Mouse (Mus musculus) hindbrain, embryonic 13.5 days (tissue): Measurements from ENCODE around the gene Kif18b. TPM values are rescaled to one million over a fixed set of nuclear protein-coding genes. Genes with fewer than 3 reads are reported as not detected.

Source experiments
- ATAC-seq: fragments of 200-750 bp; cut with Nextera tagmentation; 2 replicates; pipeline ENCODE4 v1.8.0; 2017; ENCODE audit warnings: moderate TSS enrichment; ENCODE audit not compliant: low FRiP score
- H3K27ac ChIP-seq: fragments of 300-500 bp; sonication (generic); 2 replicates; pipeline ENCODE4 v1.5.1; 2015; ENCODE audit warnings: inconsistent platforms, mild to moderate bottlenecking, moderate library complexity
- H3K27me3 ChIP-seq: fragments of 300-500 bp; sonication (generic); 2 replicates; pipeline ENCODE4 v1.6.1; 2015; ENCODE audit warnings: mild to moderate bottlenecking, inconsistent platforms
- H3K36me3 ChIP-seq: fragments of 300-500 bp; sonication (generic); 2 replicates; pipeline ENCODE4 v1.6.1; 2015; ENCODE audit warnings: mild to moderate bottlenecking, inconsistent platforms
- H3K4me1 ChIP-seq: fragments of 300-500 bp; sonication (generic); replicated peaks from 2 replicates; pipeline ENCODE4 v1.6.1; 2015; ENCODE audit warnings: inconsistent platforms
- H3K4me2 ChIP-seq: fragments of 300-500 bp; sonication (generic); 2 replicates; pipeline ENCODE4 v1.6.1; 2015; ENCODE audit warnings: inconsistent platforms, mild to moderate bottlenecking, moderate library complexity
- H3K4me3 ChIP-seq: fragments of 300-500 bp; sonication (generic); 2 replicates; pipeline ENCODE4 v1.5.1; 2015; ENCODE audit warnings: mild to moderate bottlenecking, inconsistent platforms
- H3K9ac ChIP-seq: fragments of 300-500 bp; sonication (generic); 2 replicates; pipeline ENCODE4 v1.6.1; 2015; ENCODE audit warnings: mild to moderate bottlenecking, inconsistent platforms
- H3K9me3 ChIP-seq: fragments of 300-500 bp; sonication (generic); 2 replicates; pipeline ENCODE4 v1.6.1; 2016; ENCODE audit warnings: inconsistent platforms
- WGBS: fragments of 180-500 bp; shearing (Covaris S2); methylation state at CpG from one replicate; pipeline ENCODE4 v1.1.7; 2015; 5-methylcytosine and 5-hydroxymethylcytosine counted together
- polyA plus RNA-seq: library from polyadenylated mRNA; unstranded; fragments of >200 nt; fragmentation: Nextera tagmentation; extraction: Ambion mirVana; gene quantifications from 2 replicates; pipeline ENCODE4 v1.2.1, GENCODE M21; 2015

Gene Kif18b
- polyA plus RNA-seq, 1 experiment from 2014 or later = 2.4 TPM

DNA sequence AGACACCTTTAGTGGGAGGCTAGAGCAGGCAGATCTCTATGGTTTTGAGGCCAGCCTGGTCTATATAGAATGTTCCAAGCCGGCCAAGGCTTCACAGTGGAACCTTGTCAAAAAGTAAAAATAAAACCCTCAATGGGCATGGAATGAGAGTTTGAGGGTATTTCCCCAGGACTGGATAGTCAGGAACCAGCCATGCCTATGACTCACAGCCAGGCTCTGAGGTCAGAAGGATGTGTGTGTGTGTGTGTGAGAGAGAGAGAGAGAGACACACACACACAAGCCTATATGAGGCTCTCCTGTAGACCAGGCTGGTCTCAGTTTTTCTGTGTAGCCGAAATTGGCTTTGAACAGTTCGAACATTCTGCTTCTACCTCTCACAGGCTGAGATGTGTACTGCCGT lies 30.2 kb downstream of the Kif18b start:
- Histone ChIP-seq H3K4me3 (no peak overlapping the region), H3K4me1 (peaks cover 20% of the 10 kb centered on the region), H3K9me3 (no peaks in the 10 kb centered on the region), H3K27me3 (peaks cover 91% of the 10 kb centered on the region), H3K36me3 (no peaks in the 10 kb centered on the region), H3K9ac (no peak overlapping the region), H3K27ac (no peak overlapping the region), H3K4me2 (no peak overlapping the region)
- no peak for ATAC-seq
- 90% methylated on average over 4 of the region's 4 CpGs for WGBS

DNA sequence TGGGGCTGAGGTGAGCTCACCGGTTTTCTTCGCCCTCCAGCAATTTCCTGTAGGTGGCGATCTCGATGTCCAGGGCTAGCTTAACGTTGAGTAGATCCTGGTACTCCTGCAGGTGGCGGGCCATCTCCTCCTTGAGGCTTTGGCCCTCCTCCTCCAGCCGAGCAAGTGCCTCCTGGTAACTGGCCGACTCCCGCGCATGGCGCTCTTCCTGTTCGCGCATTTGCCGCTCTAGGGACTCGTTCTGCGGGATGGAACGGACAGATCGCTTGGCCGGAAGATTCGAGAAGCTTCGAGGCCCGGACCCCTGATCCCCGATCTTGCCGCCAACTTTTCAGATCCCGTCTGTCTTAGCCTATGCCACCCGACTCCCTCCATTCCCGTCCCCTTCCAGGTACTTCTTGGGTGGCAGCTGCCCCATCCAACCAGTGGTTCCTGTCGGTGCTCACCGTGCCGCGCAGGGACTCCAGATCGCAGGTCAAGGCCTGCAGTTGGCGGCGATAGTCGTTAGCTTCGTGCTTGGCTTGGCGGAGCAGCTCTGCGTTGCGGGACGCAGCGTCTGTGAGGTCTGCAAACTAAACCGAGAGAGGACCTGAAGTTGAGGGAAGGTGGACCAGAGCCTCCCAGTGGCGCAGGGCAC lies 31.8 kb downstream of the Kif18b start:
- ATAC-seq = no peak
- Histone ChIP-seq H3K27me3 (peaks cover 87% of the 10 kb centered on the region), H3K36me3 (no peaks in the 10 kb centered on the region), H3K4me1 (peaks cover 18% of the 10 kb centered on the region), H3K9ac (peak overlapping the region; percentile 43), H3K4me3 (peak overlapping the region; percentile 25), H3K9me3 (no peaks in the 10 kb centered on the region), H3K4me2 (peak overlapping the region; percentile 40), H3K27ac (no peak overlapping the region)
- 4% methylated on average over 42 of the region's 43 CpGs for WGBS

DNA sequence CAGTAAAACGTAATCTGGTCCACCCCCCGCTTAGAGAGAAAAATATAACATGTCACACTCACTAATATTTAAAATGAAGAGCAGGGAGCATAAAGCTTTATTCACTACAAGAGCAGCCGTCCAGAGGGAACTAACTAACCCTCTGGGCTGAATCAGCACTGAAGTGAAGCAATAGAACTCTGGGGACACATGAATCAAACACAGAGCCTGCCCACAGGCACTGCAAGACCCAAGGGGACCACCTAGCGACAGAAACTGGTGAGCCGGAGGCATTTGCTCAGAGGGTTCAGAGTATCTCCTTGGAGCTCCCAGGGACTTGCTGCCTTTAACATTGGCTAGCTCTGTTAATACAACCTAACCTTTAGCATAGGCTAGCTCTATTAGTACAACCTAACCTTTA lies 34.8 kb downstream of the Kif18b start:
- Histone ChIP-seq H3K4me1 (peaks cover 14% of the 10 kb centered on the region), H3K27me3 (peaks cover 75% of the 10 kb centered on the region), H3K9me3 (no peaks in the 10 kb centered on the region), H3K4me2 (no peak overlapping the region), H3K9ac (no peak overlapping the region), H3K27ac (no peak overlapping the region), H3K36me3 (no peaks in the 10 kb centered on the region), H3K4me3 (no peak overlapping the region)
- ATAC-seq = no peak
- WGBS = 62% methylated on average over 5 of the region's 5 CpGs

DNA sequence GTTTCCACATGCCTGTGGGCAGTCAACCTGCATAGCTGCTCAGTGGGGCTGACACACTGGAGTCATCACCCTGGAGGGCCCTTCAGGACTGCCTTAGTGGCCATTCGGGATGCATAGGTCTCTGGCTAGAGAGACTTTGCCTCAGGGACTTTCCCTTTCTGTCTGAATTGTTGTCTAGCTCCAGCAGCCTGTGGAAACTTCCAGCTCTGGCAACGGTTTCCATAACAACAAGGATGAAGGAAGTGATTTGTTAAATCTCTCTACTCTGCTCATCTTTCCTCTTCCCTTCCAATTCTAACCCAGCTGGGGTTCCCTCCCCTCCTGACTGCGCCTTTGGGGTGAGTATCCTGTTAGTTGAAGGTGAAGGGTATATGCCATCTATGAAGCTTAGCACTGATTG lies 36.8 kb downstream of the Kif18b start:
- Histone ChIP-seq H3K9me3 (no peaks in the 10 kb centered on the region), H3K27me3 (peaks cover 65% of the 10 kb centered on the region), H3K36me3 (no peaks in the 10 kb centered on the region), H3K27ac (no peak overlapping the region), H3K4me1 (peaks cover 8% of the 10 kb centered on the region), H3K4me3 (no peak overlapping the region), H3K4me2 (no peak overlapping the region), H3K9ac (no peak overlapping the region)
- WGBS = 74% methylated on average over 3 of the region's 3 CpGs
- ATAC-seq = no peak

DNA sequence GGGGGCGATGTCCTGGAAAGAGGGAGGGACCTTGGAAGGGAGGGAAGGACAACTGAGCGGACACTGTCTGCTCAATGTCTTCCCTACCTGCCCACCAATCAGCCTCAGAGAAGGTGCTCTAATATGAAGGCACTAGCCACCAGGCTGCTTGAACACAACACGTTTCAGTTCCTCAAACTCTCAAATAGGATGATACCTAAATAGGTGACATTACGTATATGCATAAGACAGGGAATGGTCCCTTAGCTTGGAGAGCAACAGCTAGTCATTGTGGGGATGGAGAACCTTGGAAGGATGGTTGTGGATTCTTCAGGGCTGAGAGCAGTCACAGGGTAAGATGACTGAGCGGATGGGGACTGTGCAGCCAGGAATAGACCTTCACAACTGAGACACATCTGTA lies 37.5 kb downstream of the Kif18b start:
- WGBS = 87% methylated on average over 5 of the region's 5 CpGs
- H3K27ac ChIP-seq = no peak overlapping the region
- peaks cover 5% of the 10 kb centered on the region; the same call in 1 of the 2 replicates for H3K4me1 ChIP-seq
- H3K4me3 ChIP-seq = no peak overlapping the region
- no peaks in the 10 kb centered on the region for H3K36me3 ChIP-seq
- H3K4me2 ChIP-seq = no peak overlapping the region
- peaks cover 65% of the 10 kb centered on the region for H3K27me3 ChIP-seq
- no peak overlapping the region for H3K9ac ChIP-seq
- H3K9me3 ChIP-seq = no peaks in the 10 kb centered on the region
- no peak for ATAC-seq

DNA sequence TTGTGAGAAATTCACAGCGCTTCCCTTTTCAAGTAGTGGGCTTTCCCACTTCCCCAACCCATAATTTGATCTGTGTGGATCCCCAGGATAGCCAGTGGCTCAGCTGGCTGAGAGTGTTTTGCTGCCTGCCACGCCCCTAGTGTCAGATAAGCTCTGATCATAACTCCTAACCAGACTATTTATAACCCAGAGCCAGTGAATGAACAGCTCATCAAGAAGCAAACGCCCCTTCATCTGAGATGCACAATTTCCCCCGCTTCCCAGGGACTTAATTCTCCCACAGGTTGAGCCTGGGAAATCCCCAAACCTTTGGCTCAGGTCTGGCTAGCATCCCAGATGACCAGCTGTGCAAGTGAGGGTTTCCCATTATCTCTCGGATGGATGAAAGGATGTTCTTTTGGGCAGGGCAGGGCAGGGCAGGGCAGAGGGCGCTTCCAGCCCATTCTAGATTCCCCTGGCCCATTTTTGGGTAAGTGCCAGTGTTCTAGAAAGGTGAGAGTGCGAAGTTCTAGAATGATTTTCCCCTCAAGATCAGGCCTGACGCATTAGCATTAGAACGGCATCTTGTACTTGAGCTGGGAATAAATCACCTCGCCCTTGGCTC lies 40.2 kb downstream of the Kif18b start, which contains the start of gene Fam187a:
Gene Fam187a (plus strand): TSS at position 554 of the 604 bp plus-strand sequence.
- Histone ChIP-seq H3K4me2 (no peak within 1 kb of the TSS), H3K4me3 (no peak within 1 kb of the TSS), H3K9me3 (no peaks in the 10 kb centered on the region), H3K27me3 (peaks cover 47% of the 10 kb centered on the region), H3K36me3 (no peaks in the 10 kb centered on the region), H3K9ac (no peak within 1 kb of the TSS), H3K27ac (no peak within 1 kb of the TSS), H3K4me1 (peaks cover 17% of the 10 kb centered on the region)
- no peak for ATAC-seq
- 61% methylated on average over 10 of the region's 10 CpGs for WGBS

DNA sequence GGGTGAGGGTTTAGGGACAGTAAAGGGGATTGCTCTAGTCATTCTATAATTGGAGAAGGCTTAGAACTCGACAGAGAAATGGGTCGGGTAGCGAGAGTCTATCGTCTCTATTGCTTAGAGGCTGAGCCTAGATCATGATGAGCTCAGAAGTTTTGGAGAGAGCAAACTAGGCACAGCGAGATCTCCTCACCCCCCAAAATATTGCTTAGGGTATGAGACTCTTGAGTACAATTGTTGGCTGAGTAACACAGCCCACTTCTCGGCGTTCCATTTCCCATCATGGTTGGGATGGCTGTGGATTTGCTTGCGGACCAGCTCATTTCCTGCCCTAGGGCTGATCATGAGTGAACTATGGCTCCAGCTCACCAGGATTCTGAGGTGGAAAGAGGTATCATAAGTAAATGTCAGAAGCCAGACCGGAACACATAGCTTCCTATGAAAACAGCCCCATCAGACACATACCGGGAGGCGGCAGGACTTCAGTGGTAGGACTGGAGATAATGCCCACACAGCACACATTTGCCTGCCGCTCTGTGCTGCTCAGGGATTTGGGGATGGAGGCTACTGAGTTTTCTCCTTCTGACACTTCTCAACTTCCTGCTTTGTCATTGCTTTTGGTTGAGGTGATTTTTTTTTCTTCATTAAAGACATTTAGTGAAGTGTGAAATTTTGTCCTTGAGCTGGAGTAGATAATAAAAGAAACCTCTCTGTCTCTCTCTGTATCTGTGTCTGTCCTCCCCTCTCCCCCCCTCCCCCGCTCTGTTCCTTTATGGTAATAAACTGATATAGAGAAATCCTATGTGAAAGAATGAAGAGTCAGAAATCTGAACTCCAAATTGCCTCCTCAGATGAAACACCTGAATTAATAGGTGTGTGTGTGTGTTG lies 43.4 kb downstream of the Kif18b start:
- H3K36me3 ChIP-seq = peaks cover 13% of the 10 kb centered on the region
- peaks cover 24% of the 10 kb centered on the region for H3K27me3 ChIP-seq
- peak overlapping the region; percentile 80 for H3K4me2 ChIP-seq
- peak overlapping the region; percentile 89; the same call in 1 of the 2 replicates for H3K9ac ChIP-seq
- H3K9me3 ChIP-seq = no peaks in the 10 kb centered on the region
- 17% methylated on average over 13 of the region's 13 CpGs for WGBS
- peak overlapping the region; percentile 90 for H3K27ac ChIP-seq
- peak overlapping the region; percentile 77 for H3K4me3 ChIP-seq
- peak; percentile 41 for ATAC-seq
- peaks cover 24% of the 10 kb centered on the region for H3K4me1 ChIP-seq

DNA sequence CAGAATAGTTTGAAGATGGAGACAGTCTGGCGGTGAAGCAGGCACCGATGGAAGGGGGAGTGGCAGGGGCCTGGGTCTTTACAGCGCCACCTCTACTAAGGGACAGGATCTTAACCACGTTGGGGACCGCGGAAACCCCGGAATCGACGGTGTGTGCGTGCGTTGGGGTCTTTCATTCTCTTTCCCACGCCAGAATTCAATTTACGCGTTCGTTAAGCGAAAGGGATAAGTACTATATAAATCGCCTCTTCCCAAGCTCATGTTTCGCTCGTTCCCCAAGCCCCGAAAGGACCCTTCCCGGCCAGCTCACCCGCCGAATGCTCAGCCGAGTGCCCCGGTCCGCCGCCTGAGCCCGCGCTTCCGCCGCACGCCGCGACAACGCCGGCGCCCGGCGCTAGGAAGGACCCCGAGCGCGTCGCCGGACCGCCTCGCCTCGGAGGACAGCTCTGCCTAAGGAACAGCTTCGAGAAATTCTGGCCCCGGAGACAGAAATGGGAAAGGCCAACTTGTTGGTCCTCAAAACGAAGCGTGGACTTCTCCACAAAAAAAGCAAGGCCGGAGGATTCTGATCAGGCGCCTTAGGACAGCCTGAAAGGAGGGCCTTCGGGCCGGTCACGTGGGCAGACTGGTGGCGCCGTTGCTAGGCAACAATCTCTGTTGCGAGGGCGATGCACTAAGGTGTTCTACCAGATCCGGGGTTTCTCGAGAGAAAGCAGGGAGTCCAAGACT lies 44.2 kb downstream of the Kif18b start, which contains the start of the genes Eftud2 and Ccdc103:
Gene Eftud2 (minus strand): TSS at position 401 of the 729 bp plus-strand sequence.
Gene Ccdc103 (plus strand): TSS at position 620 of the 729 bp plus-strand sequence.
- peaks cover 24% of the 10 kb centered on the region for H3K4me1 ChIP-seq
- under 1% methylated on average over 62 of the region's 62 CpGs for WGBS
- H3K9ac ChIP-seq = peak within 1 kb of the TSS; percentile 89
- peaks cover 20% of the 10 kb centered on the region for H3K27me3 ChIP-seq
- peak within 1 kb of the TSS; percentile 77 for H3K4me3 ChIP-seq
- H3K9me3 ChIP-seq = no peaks in the 10 kb centered on the region
- H3K36me3 ChIP-seq = peaks cover 19% of the 10 kb centered on the region
- peak within 1 kb of the TSS; percentile 90 for H3K27ac ChIP-seq
- H3K4me2 ChIP-seq = peak within 1 kb of the TSS; percentile 80
- ATAC-seq = peak; percentile 92

DNA sequence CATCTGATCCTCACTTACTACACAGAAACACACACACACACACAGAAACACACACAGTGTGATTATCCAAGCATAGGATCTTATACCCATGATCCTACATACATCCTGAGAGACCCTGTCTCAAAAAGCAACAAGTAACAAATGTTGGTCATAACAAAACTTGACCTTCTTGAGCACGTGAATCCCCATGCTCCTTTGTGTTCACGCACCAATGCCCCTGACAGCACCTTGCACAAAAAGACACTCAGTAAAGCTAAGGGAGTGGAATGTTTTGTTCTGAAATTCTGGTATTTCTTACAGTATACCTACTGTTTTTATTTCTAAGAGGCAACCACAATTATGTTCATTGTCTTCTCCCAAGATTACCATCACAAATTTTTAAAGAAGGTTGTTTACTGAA lies 45.4 kb downstream of the Kif18b start:
- no peak overlapping the region; the same call in 1 of the 2 replicates for H3K9ac ChIP-seq
- peaks cover 24% of the 10 kb centered on the region for H3K4me1 ChIP-seq
- WGBS = 49% methylated on average over 2 of the region's 2 CpGs
- peak overlapping the region; percentile 77; the same call in 1 of the 2 replicates for H3K4me3 ChIP-seq
- no peak for ATAC-seq
- H3K27ac ChIP-seq = no peak overlapping the region
- H3K4me2 ChIP-seq = peak overlapping the region; percentile 80
- H3K27me3 ChIP-seq = peaks cover 18% of the 10 kb centered on the region
- H3K36me3 ChIP-seq = peaks cover 31% of the 10 kb centered on the region
- H3K9me3 ChIP-seq = no peaks in the 10 kb centered on the region

DNA sequence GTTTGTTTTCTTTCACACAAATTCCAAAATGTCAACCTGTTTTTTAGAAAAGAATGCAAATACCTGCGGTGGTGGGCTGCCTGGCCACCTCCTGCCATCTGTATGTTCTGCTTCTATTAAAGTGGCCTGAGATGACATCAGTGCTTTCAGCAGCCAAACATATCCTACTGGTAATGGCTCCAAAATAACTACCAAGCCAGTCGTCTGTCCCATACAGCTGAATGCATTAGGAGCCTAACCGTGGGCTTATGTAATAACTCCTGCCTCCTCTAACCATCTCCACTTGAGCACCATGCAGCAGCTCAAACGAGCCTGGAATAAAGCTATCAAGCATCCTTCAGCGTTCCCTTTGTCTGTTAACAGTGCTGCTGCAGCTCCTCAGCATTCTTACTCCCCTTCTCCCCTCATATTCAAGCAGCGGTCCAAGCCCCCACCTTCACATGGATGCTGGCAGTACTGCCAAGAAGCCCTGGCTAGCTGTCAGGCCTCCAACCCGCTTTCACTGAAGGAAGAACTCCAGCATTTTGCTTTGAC lies 50.1 kb downstream of the Kif18b start:
- Histone ChIP-seq H3K27me3 (no peaks in the 10 kb centered on the region), H3K4me1 (peaks cover 14% of the 10 kb centered on the region), H3K9me3 (no peaks in the 10 kb centered on the region), H3K9ac (no peak overlapping the region), H3K36me3 (peaks cover 66% of the 10 kb centered on the region), H3K4me2 (no peak overlapping the region), H3K27ac (no peak overlapping the region), H3K4me3 (no peak overlapping the region)
- WGBS = 93% methylated on average over 7 of the region's 7 CpGs
- no peak for ATAC-seq

DNA sequence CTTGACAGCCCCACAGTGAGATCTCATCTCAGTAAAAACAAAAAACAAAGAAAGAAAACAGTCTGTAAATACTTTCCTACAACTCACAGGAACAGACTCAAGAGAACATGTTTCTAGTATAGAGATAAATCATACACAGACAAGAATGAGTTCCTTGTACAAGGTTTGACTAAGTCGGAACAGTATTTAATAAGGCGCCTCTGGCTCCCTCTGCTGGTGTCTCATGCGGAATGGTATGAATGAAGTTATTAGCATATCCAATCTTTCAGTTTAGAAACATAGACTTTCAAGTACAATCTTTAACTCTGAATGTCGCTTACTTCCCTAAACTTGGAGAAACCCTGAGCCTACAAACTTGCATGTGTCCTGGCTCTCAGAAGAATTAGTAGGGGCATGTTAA lies 60.7 kb downstream of the Kif18b start:
- no peaks in the 10 kb centered on the region for H3K27me3 ChIP-seq
- WGBS = 39% methylated on average over 4 of the region's 4 CpGs
- no peak overlapping the region for H3K27ac ChIP-seq
- H3K9me3 ChIP-seq = no peaks in the 10 kb centered on the region
- peaks cover 86% of the 10 kb centered on the region for H3K36me3 ChIP-seq
- no peak for ATAC-seq
- no peak overlapping the region for H3K4me2 ChIP-seq
- no peak overlapping the region for H3K9ac ChIP-seq
- no peak overlapping the region for H3K4me3 ChIP-seq
- H3K4me1 ChIP-seq = no peaks in the 10 kb centered on the region
